Mouse (Mus musculus) bone marrow, adult 2 months (tissue): ENCODE results near the gene Slc16a11.

ENCODE experiments used
- CTCF ChIP-seq: fragments of 200-500 bp; IDR thresholded peaks from 2 replicates; pipeline ENCODE4 v1.5.1; 2011; ENCODE audit warnings: low read length, control low read depth; ENCODE audit not compliant: control insufficient read depth, insufficient read depth
- POLR2A ChIP-seq: fragments of 200-500 bp; IDR thresholded peaks from 2 replicates; pipeline ENCODE4 v1.6.1; 2011; ENCODE audit warnings: low read depth, mild to moderate bottlenecking, control low read depth, low read length, borderline replicate concordance; ENCODE audit not compliant: control insufficient read depth

- TF ChIP-seq CTCF: no peak
- TF ChIP-seq POLR2A: no peak
Measured at GRCm38 (mm10) chr11:70221603-70222500, 9.3 kb downstream of the Slc16a11 start.
